Mouse (Mus musculus): ENCODE results near the gene Rsu1. TPM values are rescaled to one million over a fixed set of nuclear protein-coding genes. Genes with fewer than 3 reads are reported as not detected.

The Rsu1 gene
- polyA plus RNA-seq, 1 experiment from 2014 or later, result 81.1 TPM

DNA sequence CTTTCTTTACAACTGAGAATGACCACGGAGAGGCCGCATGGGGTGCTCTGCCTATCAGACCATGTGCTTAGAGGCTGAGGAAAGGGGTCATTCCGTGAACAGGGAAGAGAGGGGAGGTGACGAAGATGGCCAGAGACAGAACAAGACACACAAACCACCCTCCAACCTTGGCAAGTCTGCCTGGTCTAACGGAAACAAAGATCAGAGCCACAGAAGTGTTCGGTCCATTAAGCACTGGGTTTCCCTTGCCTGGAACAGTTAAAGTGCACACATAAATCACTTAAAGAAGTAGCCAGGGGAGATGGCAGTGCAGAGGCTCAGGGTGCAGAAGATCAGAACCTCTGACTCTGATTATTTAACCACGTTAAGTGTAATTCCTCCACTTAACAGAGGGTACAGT, 37.3 kb downstream of the Rsu1 start:
- no peak overlapping the region for H3K27ac ChIP-seq (ENCODE audit: low read depth, low read length)
- 42% methylated on average over 7 of the region's 7 CpGs for WGBS
- H3K27me3 ChIP-seq (ENCODE audit: control insufficient read depth, insufficient read depth, low read length), result no peaks in the 10 kb centered on the region
- ATAC-seq (ENCODE audit: low FRiP score), result no peak; the same call in 1 of the 2 replicates
- H3K4me1 ChIP-seq (replicated peaks; ENCODE audit: control insufficient read depth, insufficient read depth, low read length), result no peaks in the 10 kb centered on the region
- H3K4me3 ChIP-seq (ENCODE audit: low read depth, low read length), result no peak overlapping the region
- no peaks in the 10 kb centered on the region for H3K9me3 ChIP-seq (ENCODE audit: control insufficient read depth, low read length)
- H3K36me3 ChIP-seq (ENCODE audit: control insufficient read depth, insufficient read depth, low read length), result no peaks in the 10 kb centered on the region
- no peak overlapping the region for H3K9ac ChIP-seq (ENCODE audit: low read depth, low read length)
- no peak for DNase-seq (ENCODE audit: low spot score)
- no peak overlapping the region for H3K4me2 ChIP-seq (replicated peaks; ENCODE audit: low read depth, low read length)

- no peaks in the 10 kb centered on the region for H3K4me1 ChIP-seq (replicated peaks; ENCODE audit: control insufficient read depth, insufficient read depth, low read length)
- whole genome bisulfite sequencing, result 82% methylated on average over 12 of the region's 12 CpGs
- no peak for ATAC-seq (ENCODE audit: low FRiP score)
- H3K4me3 ChIP-seq (ENCODE audit: low read depth, low read length), result no peak overlapping the region
- H3K27me3 ChIP-seq (ENCODE audit: control insufficient read depth, insufficient read depth, low read length), result no peaks in the 10 kb centered on the region
- H3K36me3 ChIP-seq (ENCODE audit: control insufficient read depth, insufficient read depth, low read length), result no peaks in the 10 kb centered on the region
- no peak overlapping the region for H3K4me2 ChIP-seq (replicated peaks; ENCODE audit: low read depth, low read length)
- H3K9ac ChIP-seq (ENCODE audit: low read depth, low read length), result no peak overlapping the region
- H3K9me3 ChIP-seq (ENCODE audit: control insufficient read depth, low read length), result no peaks in the 10 kb centered on the region
- H3K27ac ChIP-seq (ENCODE audit: low read depth, low read length), result no peak overlapping the region
- no peak for DNase-seq (ENCODE audit: low spot score)
Observed at GRCm38 (mm10) chr2:13233254-13233835, 37.9 kb downstream of the Rsu1 start.

DNA sequence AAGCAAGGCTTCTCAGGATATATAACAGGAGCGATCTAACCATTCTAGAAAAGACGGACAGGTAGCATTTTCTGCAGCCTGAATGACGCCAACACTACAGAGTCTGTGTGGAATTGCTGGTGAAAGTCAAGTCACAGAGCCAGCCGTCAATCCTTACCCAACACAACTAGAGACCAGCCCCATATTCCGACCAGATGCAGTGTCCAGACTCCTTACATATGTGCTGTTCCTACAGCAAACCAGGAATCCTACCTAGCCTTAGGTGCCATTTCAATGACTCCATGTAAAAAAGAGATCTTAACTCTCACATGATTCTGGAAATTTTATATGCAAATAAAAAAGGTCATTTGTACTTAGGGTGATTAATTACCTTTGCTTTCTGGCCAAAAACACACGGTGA, 38.9 kb downstream of the Rsu1 start:
- Histone ChIP-seq H3K36me3 (ENCODE audit: control insufficient read depth, insufficient read depth, low read length) (no peaks in the 10 kb centered on the region), H3K9ac (ENCODE audit: low read depth, low read length) (no peak overlapping the region), H3K27me3 (ENCODE audit: control insufficient read depth, insufficient read depth, low read length) (no peaks in the 10 kb centered on the region), H3K4me2 (replicated peaks; ENCODE audit: low read depth, low read length) (no peak overlapping the region), H3K9me3 (ENCODE audit: control insufficient read depth, low read length) (no peaks in the 10 kb centered on the region), H3K4me1 (replicated peaks; ENCODE audit: control insufficient read depth, insufficient read depth, low read length) (no peaks in the 10 kb centered on the region), H3K4me3 (ENCODE audit: low read depth, low read length) (no peak overlapping the region), H3K27ac (ENCODE audit: low read depth, low read length) (no peak overlapping the region)
- WGBS, result 94% methylated on average over 6 of the region's 6 CpGs
- DNase-seq (ENCODE audit: low spot score), result no peak
- no peak for ATAC-seq (ENCODE audit: low FRiP score)

- H3K27ac ChIP-seq (ENCODE audit: low read depth, low read length), result no peak overlapping the region
- no peak overlapping the region for H3K9ac ChIP-seq (ENCODE audit: low read depth, low read length)
- no peaks in the 10 kb centered on the region for H3K36me3 ChIP-seq (ENCODE audit: control insufficient read depth, insufficient read depth, low read length)
- no peak for ATAC-seq (ENCODE audit: low FRiP score)
- no peak overlapping the region for H3K4me2 ChIP-seq (replicated peaks; ENCODE audit: low read depth, low read length)
- H3K9me3 ChIP-seq (ENCODE audit: control insufficient read depth, low read length), result no peaks in the 10 kb centered on the region
- no peaks in the 10 kb centered on the region for H3K27me3 ChIP-seq (ENCODE audit: control insufficient read depth, insufficient read depth, low read length)
- 86% methylated on average over 3 of the region's 3 CpGs for WGBS
- no peak for DNase-seq (ENCODE audit: low spot score)
- H3K4me3 ChIP-seq (ENCODE audit: low read depth, low read length), result no peak overlapping the region
- no peaks in the 10 kb centered on the region for H3K4me1 ChIP-seq (replicated peaks; ENCODE audit: control insufficient read depth, insufficient read depth, low read length)
Observed at GRCm38 (mm10) chr2:13229686-13230085, 41.5 kb downstream of the Rsu1 start.

GRCm38 (mm10) chr2:13226031-13226430, 45.2 kb downstream of the Rsu1 start:
- no peaks in the 10 kb centered on the region for H3K4me1 ChIP-seq (replicated peaks; ENCODE audit: control insufficient read depth, insufficient read depth, low read length)
- ATAC-seq (ENCODE audit: low FRiP score), result no peak

GRCm38 (mm10) chr2:13224546-13224945, 46.7 kb downstream of the Rsu1 start:
- Histone ChIP-seq H3K4me2 (replicated peaks; ENCODE audit: low read depth, low read length) (no peak overlapping the region), H3K27me3 (ENCODE audit: control insufficient read depth, insufficient read depth, low read length) (no peaks in the 10 kb centered on the region), H3K9ac (ENCODE audit: low read depth, low read length) (no peak overlapping the region), H3K4me1 (replicated peaks; ENCODE audit: control insufficient read depth, insufficient read depth, low read length) (no peaks in the 10 kb centered on the region), H3K9me3 (ENCODE audit: control insufficient read depth, low read length) (no peaks in the 10 kb centered on the region), H3K27ac (ENCODE audit: low read depth, low read length) (no peak overlapping the region), H3K36me3 (ENCODE audit: control insufficient read depth, insufficient read depth, low read length) (no peaks in the 10 kb centered on the region), H3K4me3 (ENCODE audit: low read depth, low read length) (no peak overlapping the region)
- no peak for DNase-seq (ENCODE audit: low spot score)
- WGBS, result 87% methylated on average over 3 of the region's 3 CpGs
- ATAC-seq (ENCODE audit: low FRiP score), result no peak

More at GRCm38 (mm10) chr2:13226031-13226430, 45.2 kb downstream of the Rsu1 start:
- 94% methylated on average over 4 of the region's 4 CpGs for WGBS
- no peak overlapping the region for H3K4me3 ChIP-seq (ENCODE audit: low read depth, low read length)
- no peaks in the 10 kb centered on the region for H3K9me3 ChIP-seq (ENCODE audit: control insufficient read depth, low read length)
- H3K36me3 ChIP-seq (ENCODE audit: control insufficient read depth, insufficient read depth, low read length), result no peaks in the 10 kb centered on the region
- no peaks in the 10 kb centered on the region for H3K27me3 ChIP-seq (ENCODE audit: control insufficient read depth, insufficient read depth, low read length)
- no peak overlapping the region for H3K9ac ChIP-seq (ENCODE audit: low read depth, low read length)
- H3K27ac ChIP-seq (ENCODE audit: low read depth, low read length), result no peak overlapping the region
- no peak overlapping the region for H3K4me2 ChIP-seq (replicated peaks; ENCODE audit: low read depth, low read length)
- no peak for DNase-seq (ENCODE audit: low spot score)

DNA sequence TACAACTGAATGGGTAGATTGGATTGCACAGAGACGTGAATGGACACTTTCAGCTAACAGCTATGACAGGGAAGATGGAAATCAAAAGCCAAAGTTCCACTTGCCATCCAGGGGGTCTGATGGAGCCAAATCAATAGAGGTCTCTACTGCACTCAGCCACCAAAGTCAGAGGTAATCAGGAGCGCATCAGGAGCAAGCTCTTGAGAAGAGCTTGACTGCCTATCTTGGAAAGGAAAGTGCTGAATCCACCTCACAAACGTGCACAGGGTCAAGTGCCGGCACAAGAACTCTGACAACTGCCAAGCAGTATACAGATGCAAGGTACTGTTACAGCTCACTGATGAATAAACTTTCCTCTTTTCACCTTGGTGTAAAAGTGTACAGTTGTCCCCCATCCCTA, 47.8 kb downstream of the Rsu1 start:
- Histone ChIP-seq H3K9me3 (ENCODE audit: control insufficient read depth, low read length) (no peaks in the 10 kb centered on the region), H3K27ac (ENCODE audit: low read depth, low read length) (no peak overlapping the region), H3K27me3 (ENCODE audit: control insufficient read depth, insufficient read depth, low read length) (no peaks in the 10 kb centered on the region), H3K36me3 (ENCODE audit: control insufficient read depth, insufficient read depth, low read length) (no peaks in the 10 kb centered on the region), H3K9ac (ENCODE audit: low read depth, low read length) (no peak overlapping the region), H3K4me3 (ENCODE audit: low read depth, low read length) (no peak overlapping the region), H3K4me1 (replicated peaks; ENCODE audit: control insufficient read depth, insufficient read depth, low read length) (no peaks in the 10 kb centered on the region), H3K4me2 (replicated peaks; ENCODE audit: low read depth, low read length) (no peak overlapping the region)
- ATAC-seq (ENCODE audit: low FRiP score), result no peak
- DNase-seq (ENCODE audit: low spot score), result no peak
- 87% methylated on average over 4 of the region's 4 CpGs for WGBS

GRCm38 (mm10) chr2:13220141-13220540, 51.1 kb downstream of the Rsu1 start:
- no peak overlapping the region for H3K27ac ChIP-seq (ENCODE audit: low read depth, low read length)
- H3K27me3 ChIP-seq (ENCODE audit: control insufficient read depth, insufficient read depth, low read length), result no peaks in the 10 kb centered on the region
- 78% methylated on average over 2 of the region's 2 CpGs for WGBS
- no peak overlapping the region for H3K9ac ChIP-seq (ENCODE audit: low read depth, low read length)
- H3K4me1 ChIP-seq (replicated peaks; ENCODE audit: control insufficient read depth, insufficient read depth, low read length), result no peaks in the 10 kb centered on the region
- H3K4me3 ChIP-seq (ENCODE audit: low read depth, low read length), result no peak overlapping the region
- no peak overlapping the region for H3K4me2 ChIP-seq (replicated peaks; ENCODE audit: low read depth, low read length)
- DNase-seq (ENCODE audit: low spot score) (no peak), ATAC-seq (ENCODE audit: low FRiP score) (no peak)
- H3K36me3 ChIP-seq (ENCODE audit: control insufficient read depth, insufficient read depth, low read length), result no peaks in the 10 kb centered on the region
- no peaks in the 10 kb centered on the region for H3K9me3 ChIP-seq (ENCODE audit: control insufficient read depth, low read length)

GRCm38 (mm10) chr2:13218112-13218511, 53.1 kb downstream of the Rsu1 start:
- Histone ChIP-seq H3K27ac (ENCODE audit: low read depth, low read length) (no peak overlapping the region), H3K36me3 (ENCODE audit: control insufficient read depth, insufficient read depth, low read length) (no peaks in the 10 kb centered on the region), H3K9me3 (ENCODE audit: control insufficient read depth, low read length) (no peaks in the 10 kb centered on the region), H3K4me2 (replicated peaks; ENCODE audit: low read depth, low read length) (no peak overlapping the region), H3K4me3 (ENCODE audit: low read depth, low read length) (no peak overlapping the region), H3K27me3 (ENCODE audit: control insufficient read depth, insufficient read depth, low read length) (no peaks in the 10 kb centered on the region), H3K9ac (ENCODE audit: low read depth, low read length) (no peak overlapping the region), H3K4me1 (replicated peaks; ENCODE audit: control insufficient read depth, insufficient read depth, low read length) (no peaks in the 10 kb centered on the region)
- DNase-seq (ENCODE audit: low spot score) (no peak), ATAC-seq (ENCODE audit: low FRiP score) (no peak)
- WGBS, result 72% methylated on average over 6 of the region's 6 CpGs
